Mouse (Mus musculus): Measurements from ENCODE around the gene Kcne1. TPM values are rescaled to one million over a fixed set of nuclear protein-coding genes. Genes with fewer than 3 reads are reported as not detected.

The Kcne1 gene
- total and polyA plus RNA-seq, 3 experiments = not detected

DNA sequence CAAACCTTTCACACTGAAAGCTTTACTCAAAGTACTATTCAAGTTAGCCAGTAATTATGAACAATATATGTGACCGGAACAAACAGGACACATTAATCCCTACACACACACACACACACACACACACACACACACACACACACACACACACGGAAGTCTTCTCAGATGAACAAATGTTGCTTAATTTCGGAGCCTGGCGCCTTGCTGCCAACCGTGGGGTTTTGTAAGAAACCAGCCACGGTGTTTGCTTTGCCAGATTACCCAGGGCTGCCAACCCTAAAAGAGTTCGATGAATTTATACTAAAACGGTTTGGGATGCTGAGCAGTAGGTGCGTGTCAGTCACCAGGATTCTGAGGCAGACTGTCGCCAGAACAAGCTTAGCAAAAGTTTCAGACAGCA, 41.9 kb upstream of the Kcne1 start:
- Histone ChIP-seq H3K9ac (ENCODE audit: control insufficient read depth, low read depth, low read length, poor library complexity, severe bottlenecking) (no peak overlapping the region), H3K4me1 (ENCODE audit: control insufficient read depth in 1 of 2, insufficient read depth in 2 of 2, low read length in 2 of 2) (no peaks in the 10 kb centered on the region), H3K79me2 (ENCODE audit: control insufficient read depth, insufficient read depth, low read length, poor library complexity) (no peaks in the 10 kb centered on the region), H3K9me3 (replicated peaks; ENCODE audit: insufficient read depth, low read length) (no peaks in the 10 kb centered on the region), H3K27ac (ENCODE audit: control insufficient read depth, low read depth, low read length) (no peak overlapping the region), H3K36me3 (ENCODE audit: control insufficient read depth in 1 of 2, insufficient read depth in 2 of 2, low read length in 2 of 2) (no peaks in the 10 kb centered on the region), H3K4me3 (ENCODE audit: control insufficient read depth in 1 of 2, insufficient read depth in 1 of 2, low read depth in 2 of 2, low read length in 2 of 2) (no peak overlapping the region), H3K27me3 (ENCODE audit: control insufficient read depth in 1 of 2, insufficient read depth in 2 of 2, low read length in 2 of 2) (no peaks in the 10 kb centered on the region)
- DNase-seq (ENCODE audit: low read depth, low spot score) = no peak
- no peak for TF ChIP-seq CHD1 (IDR thresholded peaks at IDR 0.05; ENCODE audit: low read depth, low read length)
- TF ChIP-seq NRF1 (IDR thresholded peaks at IDR 0.05; ENCODE audit: insufficient read depth, low read depth, low read length, poor library complexity, severe bottlenecking) = no peak
- TF ChIP-seq RCOR1 (IDR thresholded peaks at IDR 0.05; ENCODE audit: low read depth, low read length) = no peak
- TF ChIP-seq CHD2 (IDR thresholded peaks at IDR 0.05; ENCODE audit: low read length) = no peak
- TF ChIP-seq CTCF (IDR thresholded peaks at IDR 0.05 in 2 of 3, conservative IDR thresholded peaks at IDR 0.05 in 1 of 3; ENCODE audit: control insufficient read depth in 1 of 3, insufficient read depth in 1 of 3, low read depth in 2 of 3, low read length in 3 of 3, poor library complexity in 1 of 3, severe bottlenecking in 1 of 3) = no peak
- TF ChIP-seq POLR2AphosphoS5 (IDR thresholded peaks at IDR 0.05; ENCODE audit: borderline replicate concordance, low read depth, low read length) = no peak
- no peak for TF ChIP-seq TBP (IDR thresholded peaks at IDR 0.05; ENCODE audit: low read depth, low read length)
- no peak for TF ChIP-seq MYB (IDR thresholded peaks at IDR 0.05; ENCODE audit: low read depth, low read length)
- no peak for TF ChIP-seq JUND (IDR thresholded peaks at IDR 0.05; ENCODE audit: low read depth, low read length)
- TF ChIP-seq SMC3 (IDR thresholded peaks at IDR 0.05; ENCODE audit: low read depth, low read length) = no peak
- TF ChIP-seq GABPA (IDR thresholded peaks at IDR 0.05; ENCODE audit: low read depth, low read length) = no peak
- no peak for TF ChIP-seq ZMIZ1 (IDR thresholded peaks at IDR 0.05; ENCODE audit: low read depth, low read length)
- TF ChIP-seq USF1 (IDR thresholded peaks at IDR 0.05; ENCODE audit: low read depth, low read length) = no peak

DNA sequence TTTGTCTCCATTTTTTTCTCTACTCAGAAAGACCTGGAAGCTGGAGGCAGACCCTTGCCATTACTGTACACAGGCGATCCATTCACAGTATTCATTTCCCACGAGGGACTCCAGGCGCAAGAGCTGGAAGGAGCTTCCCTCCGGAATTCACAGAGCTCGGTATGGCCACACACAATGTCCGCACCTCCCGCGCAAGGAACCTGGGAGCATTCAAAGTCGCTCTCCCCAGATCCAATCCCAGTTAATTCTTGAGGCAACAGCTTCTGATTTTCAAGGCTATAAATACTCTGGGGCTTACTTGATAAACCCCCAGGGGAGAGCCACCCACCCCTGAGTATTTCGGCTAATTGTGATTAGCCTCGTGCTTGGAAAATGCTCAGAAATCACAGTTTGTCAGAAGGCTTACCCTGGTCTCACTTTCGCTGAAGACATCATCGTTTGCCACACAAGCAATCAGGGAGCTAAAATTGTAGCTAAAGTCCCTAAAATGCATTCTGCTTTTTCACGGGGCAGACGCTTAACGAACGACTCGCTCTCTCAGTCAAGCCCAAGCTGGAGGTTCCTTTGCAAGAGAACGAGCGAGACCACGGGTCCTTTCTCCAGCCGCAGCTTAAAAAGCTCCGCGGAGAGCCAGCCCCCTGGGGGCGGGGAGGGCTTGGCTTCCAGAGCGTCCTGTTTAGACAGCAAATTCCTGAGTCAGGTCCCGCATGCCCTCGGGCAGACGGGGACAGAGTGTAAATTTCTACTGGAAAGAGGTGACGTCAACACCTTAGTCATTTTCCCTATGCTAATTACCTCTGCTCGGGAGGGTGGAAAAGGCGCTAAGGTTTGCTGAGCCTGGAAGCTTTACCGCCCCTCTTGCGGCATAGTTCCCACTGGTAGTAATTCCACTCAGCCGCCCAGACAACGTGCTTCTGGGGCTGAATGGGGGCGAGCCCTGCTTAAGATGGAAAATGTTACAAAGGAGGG, 40.5 kb upstream of the Kcne1 start:
- Histone ChIP-seq H3K36me3 (ENCODE audit: control insufficient read depth in 1 of 2, insufficient read depth in 2 of 2, low read length in 2 of 2) (no peaks in the 10 kb centered on the region), H3K4me1 (ENCODE audit: control insufficient read depth in 1 of 2, insufficient read depth in 2 of 2, low read length in 2 of 2) (no peaks in the 10 kb centered on the region), H3K79me2 (ENCODE audit: control insufficient read depth, insufficient read depth, low read length, poor library complexity) (no peaks in the 10 kb centered on the region), H3K9me3 (replicated peaks; ENCODE audit: insufficient read depth, low read length) (no peaks in the 10 kb centered on the region), H3K4me3 (ENCODE audit: control insufficient read depth in 1 of 2, insufficient read depth in 1 of 2, low read depth in 2 of 2, low read length in 2 of 2) (no peak overlapping the region), H3K27me3 (ENCODE audit: control insufficient read depth in 1 of 2, insufficient read depth in 2 of 2, low read length in 2 of 2) (no peaks in the 10 kb centered on the region), H3K9ac (ENCODE audit: control insufficient read depth, low read depth, low read length, poor library complexity, severe bottlenecking) (no peak overlapping the region), H3K27ac (ENCODE audit: control insufficient read depth, low read depth, low read length) (no peak overlapping the region)
- no peak for TF ChIP-seq TBP (IDR thresholded peaks at IDR 0.05; ENCODE audit: low read depth, low read length)
- DNase-seq (ENCODE audit: low read depth, low spot score) = no peak
